Comparison of ENCODE assay signal across 28 mouse cellular contexts in genomic region chr12:25181317-25181716, GRCm38 (mm10).
A peak's percentile ranks its signal among the peaks of the same experiment; 100 is the strongest.
DNase-seq lines count a peak whose midpoint lies in the region; ATAC-seq and TF ChIP-seq lines count a peak whose summit lies in the region.
"Had no signal": no experiment of that assay in that cellular context is flagged by ENCODE, and none has a peak within 500 bp of the region (broad histone marks: within the 10 kb centered on the region; RNA-seq: fewer than 3 reads in every experiment).

No protein-coding gene starts in this region.

- DNase-seq in liver, adult 2 months (ENCODE audit: extremely low read depth, low read depth, low spot score), result peak; percentile 81
- peak; percentile 42 for DNase-seq in urinary bladder, postnatal 14 days (ENCODE audit: low spot score)
- DNase-seq in urinary bladder, postnatal 10 days (ENCODE audit: low spot score), result no peak
- DNase-seq in left cerebral cortex, postnatal 14 days (ENCODE audit: low spot score in 2 of 2), result no peak
- DNase-seq in gastrocnemius, postnatal 36 days, result no peak
- DNase-seq in heart, postnatal 25 days (ENCODE audit: low spot score), result no peak
- DNase-seq: adrenal gland, adult 8-10 months; cerebellum, adult 18-20 months; cerebellum, postnatal 14 days; gastrocnemius, adult 2 months; heart, postnatal 4 days; kidney, adult 9 months; kidney, postnatal 14 days; thymus, postnatal 36 days had no signal

- TF ChIP-seq CTCF in liver, adult 2 months (IDR thresholded peaks at IDR 0.05; ENCODE audit: low read depth, low read length), result no peak

- no peak overlapping the region for H3K9ac ChIP-seq in liver, adult 2 months (ENCODE audit: low read depth, low read length)
- H3K9ac ChIP-seq in liver, embryonic 12.5 days, result no peak overlapping the region
- H3K9ac ChIP-seq: embryonic facial prominence, embryonic 12.5 days; forebrain, embryonic 13.5 days; heart, embryonic 15.5 days; hindbrain, embryonic 14.5 days; limb, embryonic 13.5 days; liver, embryonic 15.5 days; midbrain, embryonic 12.5 days had no signal

- 44% methylated on average over 8 of the region's 8 CpGs for WGBS in liver, adult 2 months
- 71% methylated on average over 8 of the region's 8 CpGs for whole genome bisulfite sequencing in liver, embryonic 12.5 days (ENCODE audit: insufficient replicate concordance)

- H3K27ac ChIP-seq in liver, adult 2 months (replicated peaks; ENCODE audit: insufficient read depth, low read depth, low read length), result no peak overlapping the region
- H3K27ac ChIP-seq in liver, embryonic 12.5 days, result no peak overlapping the region
- H3K27ac ChIP-seq: embryonic facial prominence, embryonic 12.5 days; forebrain, embryonic 13.5 days; gastrocnemius, adult 2 months; heart, embryonic 15.5 days; hindbrain, embryonic 14.5 days; layer of hippocampus, adult 2 months; limb, embryonic 13.5 days; liver, embryonic 15.5 days; midbrain, embryonic 12.5 days had no signal

- no peaks in the 10 kb centered on the region for H3K27me3 ChIP-seq in liver, adult 2 months (ENCODE audit: control insufficient read depth, insufficient read depth, low read length)
- no peaks in the 10 kb centered on the region for H3K27me3 ChIP-seq in liver, embryonic 12.5 days (replicated peaks)
- no peaks in the 10 kb centered on the region for H3K27me3 ChIP-seq in myocyte (ENCODE audit: control insufficient read depth, insufficient read depth, insufficient read length)
- H3K27me3 ChIP-seq: embryonic facial prominence, embryonic 12.5 days; forebrain, embryonic 13.5 days; heart, embryonic 15.5 days; limb, embryonic 13.5 days; liver, embryonic 15.5 days; midbrain, embryonic 12.5 days had no signal

- no peaks in the 10 kb centered on the region for H3K79me2 ChIP-seq in liver, adult 2 months (ENCODE audit: control insufficient read depth, insufficient read depth, low read length)
- no peaks in the 10 kb centered on the region for H3K79me2 ChIP-seq in myocyte (ENCODE audit: control insufficient read depth, insufficient read depth)

- no peak overlapping the region for H3ac ChIP-seq in myocyte (ENCODE audit: control insufficient read depth, insufficient read length)

- intact Hi-C loops in left cerebral cortex, postnatal 14 days (cut with DNase I), result no loop called here
- intact Hi-C loops in gastrocnemius, postnatal 36 days (cut with DNase I), result no loop called here
- intact Hi-C loops in heart, postnatal 25 days (cut with DNase I), result no loop called here

- no peak overlapping the region for H3K4me3 ChIP-seq in liver, adult 2 months (ENCODE audit: insufficient read depth, low read depth, low read length)
- H3K4me3 ChIP-seq in liver, embryonic 12.5 days, result no peak overlapping the region
- H3K4me3 ChIP-seq in myocyte, result no peak overlapping the region
- H3K4me3 ChIP-seq: embryonic facial prominence, embryonic 12.5 days; erythroblast, embryonic 14.5 days; forebrain, embryonic 13.5 days; gastrocnemius, adult 2 months; heart, embryonic 15.5 days; layer of hippocampus, adult 2 months; limb, embryonic 13.5 days; liver, embryonic 15.5 days; midbrain, embryonic 12.5 days had no signal

- no peaks in the 10 kb centered on the region; the same call in 1 of the 2 replicates for H3K9me3 ChIP-seq in liver, embryonic 12.5 days (replicated peaks)
- H3K9me3 ChIP-seq: embryonic facial prominence, embryonic 12.5 days; forebrain, embryonic 13.5 days; heart, embryonic 15.5 days; liver, embryonic 15.5 days had no signal

- no peak overlapping the region for H3K4me2 ChIP-seq in liver, embryonic 12.5 days
- H3K4me2 ChIP-seq in myocyte (ENCODE audit: low read depth), result peak overlapping the region; percentile 39
- H3K4me2 ChIP-seq: embryonic facial prominence, embryonic 12.5 days; forebrain, embryonic 13.5 days; heart, embryonic 15.5 days; hindbrain, embryonic 14.5 days; limb, embryonic 13.5 days; liver, embryonic 15.5 days; midbrain, embryonic 12.5 days had no signal

- H3K36me3 ChIP-seq in liver, adult 2 months (ENCODE audit: control insufficient read depth, insufficient read depth, low read length), result no peaks in the 10 kb centered on the region
- H3K36me3 ChIP-seq in liver, embryonic 12.5 days, result no peaks in the 10 kb centered on the region
- no peaks in the 10 kb centered on the region for H3K36me3 ChIP-seq in myocyte (ENCODE audit: control insufficient read depth, insufficient read depth)
- H3K36me3 ChIP-seq: embryonic facial prominence, embryonic 12.5 days; G1E; heart, embryonic 15.5 days; limb, embryonic 13.5 days; liver, embryonic 15.5 days; midbrain, embryonic 12.5 days had no signal

- ATAC-seq in liver, embryonic 12.5 days, result no peak
- ATAC-seq: activated CD4-positive, CD25-positive, alpha-beta regulatory T cell, adult 4 months; forebrain, embryonic 13.5 days; inflammation-experienced regulatory T-cells, adult 6 months had no signal

- no peak for TF ChIP-seq POLR2A in liver, adult 2 months (IDR thresholded peaks at IDR 0.05; ENCODE audit: extremely low read depth, insufficient read depth, low read length)
- TF ChIP-seq POLR2A in myocyte (IDR thresholded peaks at IDR 0.05; ENCODE audit: insufficient read length, low read depth), result no peak

- H3K4me1 ChIP-seq in liver, adult 2 months (ENCODE audit: control insufficient read depth, insufficient read depth, low read length), result peaks cover 12% of the 10 kb centered on the region
- no peaks in the 10 kb centered on the region for H3K4me1 ChIP-seq in liver, embryonic 12.5 days
- H3K4me1 ChIP-seq: embryonic facial prominence, embryonic 12.5 days; liver, embryonic 15.5 days; midbrain, embryonic 12.5 days had no signal

TF ChIP-seq in myocyte, 11 proteins besides CTCF, POLR2A, EP300 and RAD21:
- TF ChIP-seq E2F4 (IDR thresholded peaks at IDR 0.05; ENCODE audit: insufficient read depth), result no peak
- TF ChIP-seq POLR2AphosphoS2 (IDR thresholded peaks at IDR 0.05; ENCODE audit: insufficient read length, low read depth), result no peak
- no peak for TF ChIP-seq REST (IDR thresholded peaks at IDR 0.05; ENCODE audit: insufficient read depth, insufficient read length)
- no peak for TF ChIP-seq TCF12 (IDR thresholded peaks at IDR 0.05; ENCODE audit: insufficient read depth, poor library complexity, severe bottlenecking)

Comparison
In these comparisons a context has a peak if more than half of its experiments do, and no peak if none do; other contexts are left out.
1. DNase-seq: peak in liver, adult 2 months (single experiment) and urinary bladder, postnatal 14 days (single experiment); none in urinary bladder, postnatal 10 days (single experiment), left cerebral cortex, postnatal 14 days (0 of 2), gastrocnemius, postnatal 36 days (0 of 2) and heart, postnatal 25 days (single experiment).